8 mouse cellular contexts compared by ENCODE assay signal in the genomic region with DNA sequence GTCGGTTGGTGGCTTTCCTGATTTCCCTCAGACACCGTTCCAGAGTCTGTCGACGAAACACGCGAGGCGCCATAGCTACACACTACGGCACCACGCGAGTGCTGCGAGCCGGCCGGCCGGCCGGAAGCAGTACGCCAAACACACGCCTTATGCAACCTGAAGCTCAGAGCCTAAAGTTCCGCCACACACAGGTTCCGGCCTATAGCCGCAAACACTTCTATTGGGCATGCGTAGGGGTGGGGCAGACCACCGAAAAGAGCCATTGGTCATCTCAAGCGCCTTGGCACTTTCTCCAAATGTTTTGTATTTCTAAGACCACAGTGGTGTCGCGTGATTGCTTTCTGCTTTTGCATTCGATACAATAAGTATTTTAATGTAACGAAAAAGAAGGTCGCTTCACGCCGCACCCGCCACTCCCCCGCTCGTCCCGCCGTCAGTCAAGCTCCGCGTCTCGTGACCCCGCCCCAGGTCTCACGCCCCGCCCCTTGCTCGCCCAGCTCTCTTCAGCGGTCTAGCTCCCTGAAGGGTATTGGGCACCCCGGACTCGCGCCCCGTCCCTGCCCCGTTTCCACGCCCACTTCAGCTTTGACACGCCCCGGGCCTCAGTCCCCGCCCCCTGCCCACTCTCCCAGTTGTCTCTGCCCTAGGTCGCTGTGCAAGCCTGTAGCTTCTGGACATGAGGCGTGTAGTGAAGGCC. TPM values are rescaled to one million over a fixed set of nuclear protein-coding genes. Genes with fewer than 3 reads are reported as not detected.
DNase-seq lines count a peak whose midpoint lies in the region; ATAC-seq and TF ChIP-seq lines count a peak whose summit lies in the region.

A gene (minus strand): TSS at position 147 of the 697 bp plus-strand sequence.
A gene (plus strand): TSS at position 486 of the 697 bp plus-strand sequence.

- 1% methylated on average over 54 of the region's 54 CpGs for WGBS in cerebellum, adult 2 months
- WGBS in forebrain, postnatal 0 days: 3% methylated on average over 54 of the region's 54 CpGs
- under 1% methylated on average over 51 of the region's 54 CpGs for WGBS in lung, embryonic 15.5 days

- H3K79me2 ChIP-seq in MEL (ENCODE audit: control insufficient read depth, insufficient read depth, low read length, poor library complexity): peaks cover 25% of the 10 kb centered on the region

- no peak; a peak in 1 of 4 replicates for TF ChIP-seq EP300 in MEL (IDR thresholded peaks at IDR 0.05; ENCODE audit: low read depth in 1 of 2, low read length in 2 of 2)

- H3K36me3 ChIP-seq in MEL (ENCODE audit: control insufficient read depth in 1 of 2, insufficient read depth in 2 of 2, low read length in 2 of 2): peaks cover 16 to 21% of the 10 kb centered on the region in 2 experiments
- peaks cover 9% of the 10 kb centered on the region for H3K36me3 ChIP-seq in forebrain, postnatal 0 days (ENCODE audit: insufficient read depth)
- peaks cover 21% of the 10 kb centered on the region for H3K36me3 ChIP-seq in lung, embryonic 15.5 days

- no peak for TF ChIP-seq CTCF in MEL (IDR thresholded peaks at IDR 0.05 in 2 of 3, conservative IDR thresholded peaks at IDR 0.05 in 1 of 3; ENCODE audit: control insufficient read depth in 1 of 3, insufficient read depth in 1 of 3, low read depth in 2 of 3, low read length in 3 of 3, poor library complexity in 1 of 3, severe bottlenecking in 1 of 3)
- TF ChIP-seq CTCF in cerebellum, adult 2 months (IDR thresholded peaks at IDR 0.05; ENCODE audit: borderline replicate concordance, insufficient read depth, low read depth, low read length): 0 out of 2 replicates have a peak, but pooled peaks have one; percentile 3
- TF ChIP-seq CTCF in forebrain, postnatal 0 days (IDR thresholded peaks at IDR 0.05; ENCODE audit: low read depth): peak; percentile 40; the same call in 1 of the 2 replicates

- DNase-seq in MEL (ENCODE audit: low read depth, low spot score): peak; percentile 97
- DNase-seq in cerebellum, adult 2 months: peak; percentile 93 to 95
- DNase-seq in forebrain, postnatal 0 days: peak; percentile 95
- DNase-seq in heart, postnatal 4 days: peak; percentile 99
- peak; percentile 92 to 93 for DNase-seq in layer of hippocampus, adult 8-10 months (ENCODE audit: low spot score in 2 of 2)
- DNase-seq in ovary, adult 18-20 months (ENCODE audit: low spot score): peak; percentile 96
- peak; percentile 95 for DNase-seq in thymus, postnatal 0 days (ENCODE audit: low spot score)

- H3K9me3 ChIP-seq in MEL (replicated peaks; ENCODE audit: insufficient read depth, low read length): no peaks in the 10 kb centered on the region
- H3K9me3 ChIP-seq in forebrain, postnatal 0 days (ENCODE audit: low read length): no peaks in the 10 kb centered on the region
- no peaks in the 10 kb centered on the region for H3K9me3 ChIP-seq in lung, embryonic 15.5 days

- ATAC-seq in forebrain, postnatal 0 days: peak; percentile 99
- peak; percentile 99 for ATAC-seq in lung, embryonic 15.5 days (ENCODE audit: borderline replicate concordance, extremely low read depth, low FRiP score, low TSS enrichment)

- no peaks in the 10 kb centered on the region for H3K27me3 ChIP-seq in MEL (ENCODE audit: control insufficient read depth in 1 of 2, insufficient read depth in 2 of 2, low read length in 2 of 2)
- no peaks in the 10 kb centered on the region for H3K27me3 ChIP-seq in cerebellum, adult 2 months (ENCODE audit: control insufficient read depth, insufficient read depth, low read length)
- H3K27me3 ChIP-seq in forebrain, postnatal 0 days (ENCODE audit: insufficient read depth, low read length): no peaks in the 10 kb centered on the region
- no peaks in the 10 kb centered on the region for H3K27me3 ChIP-seq in lung, embryonic 15.5 days

- no peak for TF ChIP-seq RAD21 in MEL (IDR thresholded peaks at IDR 0.05; ENCODE audit: low read depth, low read length)

- peak within 1 kb of the TSS; percentile 68 for H3K27ac ChIP-seq in MEL (ENCODE audit: control insufficient read depth, low read depth, low read length)
- peak within 1 kb of the TSS; percentile 14; the same call in 1 of the 2 replicates for H3K27ac ChIP-seq in cerebellum, adult 2 months (ENCODE audit: insufficient read depth, low read length)
- H3K27ac ChIP-seq in forebrain, postnatal 0 days (ENCODE audit: low read depth, low read length): peak within 1 kb of the TSS; percentile 77
- H3K27ac ChIP-seq in lung, embryonic 15.5 days: peak within 1 kb of the TSS; percentile 80

- H3K9ac ChIP-seq in MEL (ENCODE audit: control insufficient read depth, low read depth, low read length, poor library complexity, severe bottlenecking): peak within 1 kb of the TSS; percentile 94
- H3K9ac ChIP-seq in forebrain, postnatal 0 days: peak within 1 kb of the TSS; percentile 76
- peak within 1 kb of the TSS; percentile 85 for H3K9ac ChIP-seq in lung, embryonic 15.5 days

- peaks cover 3 to 4% of the 10 kb centered on the region in 2 experiments for H3K4me1 ChIP-seq in MEL (ENCODE audit: control insufficient read depth in 1 of 2, insufficient read depth in 2 of 2, low read length in 2 of 2)
- H3K4me1 ChIP-seq in cerebellum, adult 2 months (ENCODE audit: control insufficient read depth, insufficient read depth, low read length): no peaks in the 10 kb centered on the region; the same call in none of the 2 replicates
- 0 out of 2 replicates have a peak, but pooled peaks cover 8% of the 10 kb centered on the region for H3K4me1 ChIP-seq in forebrain, postnatal 0 days (ENCODE audit: insufficient read depth)
- peaks cover 16% of the 10 kb centered on the region for H3K4me1 ChIP-seq in lung, embryonic 15.5 days

- TF ChIP-seq POLR2A in MEL (IDR thresholded peaks at IDR 0.05; ENCODE audit: control insufficient read depth in 1 of 2, insufficient read depth in 1 of 2, low read depth in 1 of 2, low read length in 2 of 2, poor library complexity in 1 of 2): peak; percentile 87
- peak; percentile 91 for TF ChIP-seq POLR2A in cerebellum, adult 2 months (IDR thresholded peaks at IDR 0.05; ENCODE audit: borderline replicate concordance, insufficient read depth, low read length)

- peak within 1 kb of the TSS; percentile 95 for H3K4me2 ChIP-seq in forebrain, postnatal 0 days (ENCODE audit: low read depth)
- H3K4me2 ChIP-seq in lung, embryonic 15.5 days: peak within 1 kb of the TSS; percentile 89

- peak within 1 kb of the TSS; percentile 93 to 95 for H3K4me3 ChIP-seq in MEL (ENCODE audit: control insufficient read depth in 1 of 2, insufficient read depth in 1 of 2, low read depth in 2 of 2, low read length in 2 of 2)
- peak within 1 kb of the TSS; percentile 96 for H3K4me3 ChIP-seq in cerebellum, adult 2 months (replicated peaks; ENCODE audit: insufficient read depth, low read depth, low read length)
- peak within 1 kb of the TSS; percentile 57 for H3K4me3 ChIP-seq in forebrain, postnatal 0 days (ENCODE audit: low read depth, low read length)
- H3K4me3 ChIP-seq in lung, embryonic 15.5 days: peak within 1 kb of the TSS; percentile 76

TF ChIP-seq in MEL, 35 proteins besides CTCF, POLR2A, EP300 and RAD21 (continues in another document):
- TF ChIP-seq USF2 (IDR thresholded peaks at IDR 0.05; ENCODE audit: borderline replicate concordance in 1 of 2, insufficient read depth in 1 of 2, low read depth in 1 of 2, low read length in 2 of 2) (no peak), USF1 (IDR thresholded peaks at IDR 0.05; ENCODE audit: low read depth, low read length) (peak; percentile 79), CHD1 (IDR thresholded peaks at IDR 0.05; ENCODE audit: low read depth, low read length) (no peak), KAT2A (conservative IDR thresholded peaks at IDR 0.05; ENCODE audit: low read depth, low read length) (peak; percentile 61; the same call in 1 of the 2 replicates), POLR2AphosphoS2 (IDR thresholded peaks at IDR 0.05; ENCODE audit: low read length) (peak; percentile 92), JUND (IDR thresholded peaks at IDR 0.05; ENCODE audit: low read depth, low read length) (no peak), TBP (IDR thresholded peaks at IDR 0.05; ENCODE audit: low read depth, low read length) (peak; percentile 95), ETS1 (IDR thresholded peaks at IDR 0.05; ENCODE audit: low read depth, low read length) (peak; percentile 45; the same call in 1 of the 2 replicates), ZC3H11A (IDR thresholded peaks at IDR 0.05; ENCODE audit: low read depth, low read length) (no peak), GATA1 (IDR thresholded peaks at IDR 0.05; ENCODE audit: low read depth, low read length) (no peak), SIN3A (IDR thresholded peaks at IDR 0.05; ENCODE audit: low read length) (peak; percentile 95), UBTF (IDR thresholded peaks at IDR 0.05; ENCODE audit: borderline replicate concordance, insufficient read depth, low read depth, low read length) (no peak), MAFK (IDR thresholded peaks at IDR 0.05; ENCODE audit: borderline replicate concordance, low read depth, low read length) (no peak), GABPA (IDR thresholded peaks at IDR 0.05; ENCODE audit: low read depth, low read length) (no peak)

RNA-seq across cellular contexts. Expression of the first gene that starts in this region (rescaled TPM):
- total RNA-seq in MEL (2012; rRNA removed): 74.6 and 87.9 TPM in 2 replicates
- 100 to 1,000 TPM in 1 of 2 experiments, 10 to 100 TPM in 1; 77.6 to 290 TPM for polyA plus RNA-seq in MEL (2012; ENCODE audit: insufficient read depth in 1 of 2, insufficient read length in 2 of 2, low read depth in 1 of 2, low replicate concordance in 2 of 2, missing spikeins in 1 of 2)
- 12.5 and 13.0 TPM in 2 replicates for polyA plus RNA-seq in cerebellum, adult 2 months (2012; rRNA removed)
- 17.3 and 18.9 TPM in 2 replicates for total RNA-seq in forebrain, postnatal 0 days (2014; rRNA removed)
- 20.0 and 21.5 TPM in 2 replicates for polyA plus RNA-seq in forebrain, postnatal 0 days (2015; fragmentation: Nextera tagmentation; extraction: Ambion mirVana)
- total RNA-seq in heart, postnatal 4 days (2021): 10 to 100 TPM; 16.6 to 17.4 TPM
- 10 to 100 TPM; 19.9 to 25.9 (median 22.9) TPM for total RNA-seq in layer of hippocampus, adult 8-10 months (2022)
- 37.4 and 38.4 TPM in 2 replicates for polyA plus RNA-seq in lung, embryonic 15.5 days (2015; fragmentation: Nextera tagmentation; extraction: Ambion mirVana)
- polyA plus RNA-seq in thymus, postnatal 0 days (2015; fragmentation: Nextera tagmentation; extraction: Ambion mirVana): 46.5 and 49.1 TPM in 2 replicates

RNA-seq across cellular contexts. Expression of the second gene that starts in this region (rescaled TPM):
- 11.4 and 18.2 TPM in 2 replicates for total RNA-seq in MEL (2012; rRNA removed)
- 10 to 100 TPM in 1 of 2 experiments, not detected in 1; 22.6 TPM for polyA plus RNA-seq in MEL (2012; ENCODE audit: insufficient read depth in 1 of 2, insufficient read length in 2 of 2, low read depth in 1 of 2, low replicate concordance in 2 of 2, missing spikeins in 1 of 2)
- polyA plus RNA-seq in cerebellum, adult 2 months (2012; rRNA removed): 55.6 and 59.5 TPM in 2 replicates
- 12.4 and 13.7 TPM in 2 replicates for total RNA-seq in forebrain, postnatal 0 days (2014; rRNA removed)
- polyA plus RNA-seq in forebrain, postnatal 0 days (2015; fragmentation: Nextera tagmentation; extraction: Ambion mirVana): 38.4 and 41.6 TPM in 2 replicates
- total RNA-seq in heart, postnatal 4 days (2021): 100 to 1,000 TPM; 103 to 108 TPM
- 10 to 100 TPM; 42.3 to 49.6 (median 44.7) TPM for total RNA-seq in layer of hippocampus, adult 8-10 months (2022)
- 68.3 and 72.5 TPM in 2 replicates for polyA plus RNA-seq in lung, embryonic 15.5 days (2015; fragmentation: Nextera tagmentation; extraction: Ambion mirVana)
- 55.6 and 58.3 TPM in 2 replicates for polyA plus RNA-seq in thymus, postnatal 0 days (2015; fragmentation: Nextera tagmentation; extraction: Ambion mirVana)

Comparison
In these comparisons a context has a peak if more than half of its experiments do, and no peak if none do; other contexts are left out.
1. Peak in every context shown above with its lines: DNase-seq, ATAC-seq, H3K4me3 ChIP-seq and H3K27ac ChIP-seq.
2. H3K27ac ChIP-seq: peak in every context shown above with its lines; median percentile 80 in lung, embryonic 15.5 days; 77 in forebrain, postnatal 0 days; 68 in MEL; 14 in cerebellum, adult 2 months.
3. CTCF ChIP-seq: peak in cerebellum, adult 2 months (single experiment) and forebrain, postnatal 0 days (single experiment); none in MEL (0 of 3).